Mouse (Mus musculus) forebrain, embryonic 11.5 days (tissue): ENCODE data around the gene Rnf41. TPM values are rescaled to one million over a fixed set of nuclear protein-coding genes. Genes with fewer than 3 reads are reported as not detected.

Source experiments
- ATAC-seq: fragments of 200-750 bp; cut with Nextera tagmentation; replicated peaks from 2 replicates; pipeline ENCODE4 v1.8.0; 2017; ENCODE audit warnings: moderate TSS enrichment; ENCODE audit not compliant: low FRiP score
- DNase-seq: peaks from one replicate; pipeline ENCODE4 v3.0.0-alpha.2; 2017; ENCODE audit warnings: low spot score
- H3K27ac ChIP-seq: fragments of 300-500 bp; sonication (generic); 2 replicates; pipeline ENCODE4 v1.5.1; 2014; ENCODE audit warnings: low read depth, low read length
- H3K27me3 ChIP-seq: fragments of 300-500 bp; sonication (generic); 2 replicates; pipeline ENCODE4 v1.6.1; 2014; ENCODE audit warnings: mild to moderate bottlenecking, low read length, mixed read lengths; ENCODE audit not compliant: control insufficient read depth, insufficient read depth
- H3K36me3 ChIP-seq: fragments of 300-500 bp; sonication (generic); 2 replicates; pipeline ENCODE4 v1.6.1; 2014; ENCODE audit warnings: mild to moderate bottlenecking, low read length, moderate library complexity, mixed read lengths; ENCODE audit not compliant: control insufficient read depth, insufficient read depth
- H3K4me1 ChIP-seq: fragments of 300-500 bp; sonication (generic); replicated peaks from 2 replicates; pipeline ENCODE4 v1.6.1; 2014; ENCODE audit warnings: low read length, mixed read lengths; ENCODE audit not compliant: control insufficient read depth, insufficient read depth
- H3K4me2 ChIP-seq: fragments of 300-500 bp; sonication (generic); 2 replicates; pipeline ENCODE4 v1.6.1; 2014; ENCODE audit warnings: low read depth, mild to moderate bottlenecking, low read length, moderate library complexity, mixed read lengths; ENCODE audit not compliant: severe bottlenecking
- H3K4me3 ChIP-seq: fragments of 300-500 bp; sonication (generic); 2 replicates; pipeline ENCODE4 v1.5.1; 2014; ENCODE audit warnings: low read depth, low read length
- H3K9ac ChIP-seq: fragments of 300-500 bp; sonication (generic); 2 replicates; pipeline ENCODE4 v1.6.1; 2014; ENCODE audit warnings: low read length
- H3K9me3 ChIP-seq: fragments of 300-500 bp; sonication (generic); 2 replicates; pipeline ENCODE4 v1.6.1; 2016; ENCODE audit warnings: low read length, mixed read lengths; ENCODE audit not compliant: control insufficient read depth
- WGBS: fragments of 180-500 bp; shearing (Covaris S2); extraction: QIAGEN DNeasy Blood & Tissue Kit; methylation state at CpG from one replicate; pipeline ENCODE4 v1.1.7; 2014; 5-methylcytosine and 5-hydroxymethylcytosine counted together
- polyA plus RNA-seq: library from polyadenylated mRNA; unstranded; fragments of >200 nt; fragmentation: Nextera tagmentation; extraction: Ambion mirVana; gene quantifications from 2 replicates; pipeline ENCODE4 v1.2.1, GENCODE M21; 2014

Rnf41 gene
- polyA plus RNA-seq, 1 experiment from 2014 or later: 41.5 TPM

GRCm38 (mm10) chr10:128441324-128442119, 30.1 kb downstream of the Rnf41 start:
- Histone ChIP-seq H3K9me3 (no peaks in the 10 kb centered on the region), H3K9ac (no peak overlapping the region), H3K4me1 (no peaks in the 10 kb centered on the region), H3K4me3 (no peak overlapping the region), H3K4me2 (no peak overlapping the region), H3K36me3 (peaks cover 8% of the 10 kb centered on the region), H3K27me3 (no peaks in the 10 kb centered on the region), H3K27ac (no peak overlapping the region)
- DNase-seq (no peak), ATAC-seq (no peak)
- 87% methylated on average over 10 of the region's 10 CpGs for WGBS

DNA sequence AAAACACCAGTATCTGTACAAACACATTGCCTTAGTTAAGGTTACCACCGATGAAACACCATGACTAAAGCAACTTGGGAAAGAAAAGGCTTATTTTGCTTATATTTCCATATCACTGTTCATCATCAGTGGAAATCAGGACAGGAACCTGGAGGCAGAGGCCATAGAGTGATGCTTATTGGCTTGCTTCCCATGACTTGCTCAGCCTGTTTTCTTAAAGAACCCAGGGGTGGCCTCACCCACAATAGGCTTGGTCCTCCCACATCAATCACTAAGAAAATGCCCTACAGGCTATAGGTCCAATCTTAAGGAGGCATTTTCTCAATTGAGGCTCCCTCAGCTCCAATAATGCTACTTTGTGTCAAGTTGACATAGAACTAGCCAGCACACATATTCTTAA, 31.3 kb downstream of the Rnf41 start:
- WGBS: 93% methylated on average over 1 of the region's 1 CpGs
- Histone ChIP-seq H3K27ac (no peak overlapping the region), H3K9me3 (no peaks in the 10 kb centered on the region), H3K9ac (no peak overlapping the region), H3K4me2 (no peak overlapping the region), H3K36me3 (peaks cover 5% of the 10 kb centered on the region; the same call in 1 of the 2 replicates), H3K27me3 (no peaks in the 10 kb centered on the region), H3K4me1 (no peaks in the 10 kb centered on the region), H3K4me3 (no peak overlapping the region)
- ATAC-seq: no peak
- no peak for DNase-seq

DNA sequence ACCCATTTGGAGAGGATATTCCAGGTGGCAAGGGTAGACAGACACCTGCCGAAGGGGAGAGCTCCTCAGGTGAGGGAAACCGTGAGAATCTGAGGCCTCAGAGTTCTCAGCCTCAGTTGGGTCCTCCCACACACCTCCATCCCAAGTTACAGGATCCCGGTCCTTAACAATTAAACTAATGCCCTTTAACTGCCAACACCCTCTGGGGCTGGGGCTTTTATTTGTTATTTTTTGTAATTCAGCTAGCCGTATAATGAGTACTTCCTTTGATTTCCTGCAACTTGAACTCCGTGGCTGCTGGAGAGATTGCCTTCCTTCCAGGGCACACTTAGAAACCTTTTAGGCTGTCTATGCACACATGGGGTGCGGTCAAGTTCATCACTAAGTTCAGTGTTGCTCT, 32.9 kb downstream of the Rnf41 start:
- H3K36me3 ChIP-seq: no peaks in the 10 kb centered on the region; the same call in 1 of the 2 replicates
- no peak overlapping the region for H3K4me3 ChIP-seq
- H3K4me2 ChIP-seq: no peak overlapping the region
- H3K27me3 ChIP-seq: no peaks in the 10 kb centered on the region
- ATAC-seq: no peak
- WGBS: 81% methylated on average over 6 of the region's 6 CpGs
- DNase-seq: no peak
- no peaks in the 10 kb centered on the region for H3K4me1 ChIP-seq
- H3K9me3 ChIP-seq: no peaks in the 10 kb centered on the region
- no peak overlapping the region for H3K9ac ChIP-seq
- no peak overlapping the region for H3K27ac ChIP-seq

GRCm38 (mm10) chr10:128445407-128445806, 34.0 kb downstream of the Rnf41 start:
- DNase-seq: no peak
- Histone ChIP-seq H3K27ac (no peak overlapping the region), H3K4me1 (no peaks in the 10 kb centered on the region), H3K36me3 (no peaks in the 10 kb centered on the region), H3K4me2 (no peak overlapping the region), H3K4me3 (no peak overlapping the region), H3K9me3 (no peaks in the 10 kb centered on the region), H3K27me3 (no peaks in the 10 kb centered on the region), H3K9ac (no peak overlapping the region)
- WGBS: 90% methylated on average over 4 of the region's 4 CpGs
- no peak for ATAC-seq

DNA sequence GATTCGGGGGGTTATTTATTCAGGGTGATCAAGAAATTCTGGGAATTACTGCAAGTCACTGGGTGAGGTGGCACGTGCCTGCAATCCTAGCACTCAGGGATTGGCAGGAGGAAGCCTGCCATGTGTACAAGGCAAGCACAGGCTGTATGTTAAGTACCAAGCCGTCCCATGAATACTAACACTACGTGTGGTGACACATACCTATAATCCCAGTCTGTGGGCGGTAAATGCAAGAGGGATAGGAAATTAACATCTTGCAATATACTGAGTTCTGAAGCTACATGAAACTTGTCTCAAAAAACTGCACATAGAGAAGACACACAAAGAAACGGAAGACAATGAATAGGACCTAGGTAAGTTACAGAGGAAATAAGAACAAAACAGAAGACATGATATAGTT, 39.6 kb downstream of the Rnf41 start:
- DNase-seq (no peak), ATAC-seq (no peak)
- Histone ChIP-seq H3K4me1 (no peaks in the 10 kb centered on the region), H3K9ac (no peak overlapping the region), H3K9me3 (no peaks in the 10 kb centered on the region), H3K27ac (no peak overlapping the region), H3K4me3 (no peak overlapping the region), H3K36me3 (no peaks in the 10 kb centered on the region), H3K4me2 (no peak overlapping the region), H3K27me3 (no peaks in the 10 kb centered on the region)
- WGBS: 86% methylated on average over 6 of the region's 6 CpGs

- H3K27ac ChIP-seq: no peak overlapping the region
- ATAC-seq: no peak
- no peak overlapping the region for H3K4me2 ChIP-seq
- no peaks in the 10 kb centered on the region for H3K4me1 ChIP-seq
- no peak overlapping the region for H3K9ac ChIP-seq
- H3K4me3 ChIP-seq: no peak overlapping the region
- H3K9me3 ChIP-seq: no peaks in the 10 kb centered on the region
- WGBS: 84% methylated on average over 3 of the region's 3 CpGs
- H3K27me3 ChIP-seq: no peaks in the 10 kb centered on the region
- H3K36me3 ChIP-seq: no peaks in the 10 kb centered on the region
- no peak for DNase-seq
Observed at GRCm38 (mm10) chr10:128454471-128454870, 43.0 kb downstream of the Rnf41 start.

GRCm38 (mm10) chr10:128455280-128455679, 43.8 kb downstream of the Rnf41 start:
- Histone ChIP-seq H3K4me3 (no peak overlapping the region), H3K4me2 (no peak overlapping the region), H3K9me3 (no peaks in the 10 kb centered on the region), H3K27ac (no peak overlapping the region), H3K4me1 (peaks cover under 1% of the 10 kb centered on the region), H3K27me3 (no peaks in the 10 kb centered on the region), H3K36me3 (no peaks in the 10 kb centered on the region), H3K9ac (no peak overlapping the region)
- 1% methylated on average over 6 of the region's 6 CpGs for WGBS
- DNase-seq (peak; percentile 82), ATAC-seq (no peak)

- Histone ChIP-seq H3K4me1 (peaks cover 9% of the 10 kb centered on the region), H3K9ac (no peak overlapping the region), H3K27ac (no peak overlapping the region), H3K27me3 (no peaks in the 10 kb centered on the region), H3K9me3 (no peaks in the 10 kb centered on the region), H3K4me2 (no peak overlapping the region), H3K4me3 (no peak overlapping the region), H3K36me3 (peaks cover 2% of the 10 kb centered on the region; the same call in 1 of the 2 replicates)
- 87% methylated on average over 6 of the region's 6 CpGs for whole genome bisulfite sequencing
- no peak for ATAC-seq
- no peak for DNase-seq
Observed at GRCm38 (mm10) chr10:128457676-128458075, 46.2 kb downstream of the Rnf41 start.

- WGBS: under 1% methylated on average over 29 of the region's 29 CpGs
- Histone ChIP-seq H3K4me1 (peaks cover 9% of the 10 kb centered on the region), H3K9ac (peak overlapping the region; percentile 98), H3K9me3 (no peaks in the 10 kb centered on the region), H3K4me2 (peak overlapping the region; percentile 72), H3K4me3 (peak overlapping the region; percentile 99), H3K27ac (peak overlapping the region; percentile 93), H3K36me3 (peaks cover 2% of the 10 kb centered on the region; the same call in 1 of the 2 replicates), H3K27me3 (no peaks in the 10 kb centered on the region)
- peak; percentile 77 for ATAC-seq
- DNase-seq: peak; percentile 97
Observed at GRCm38 (mm10) chr10:128458348-128458718, 46.9 kb downstream of the Rnf41 start.
